Comparison of ENCODE assay signal across 8 mouse cellular contexts in genomic region chr6:142387755-142388271, GRCm38 (mm10). TPM values are rescaled to one million over a fixed set of nuclear protein-coding genes. Genes with fewer than 3 reads are reported as not detected.
DNase-seq lines count a peak whose midpoint lies in the region; ATAC-seq and TF ChIP-seq lines count a peak whose summit lies in the region.

No protein-coding gene starts in this region.

- ATAC-seq in kidney, postnatal 0 days (replicated peaks; ENCODE audit: low FRiP score, low read depth), result no peak
- no peak for ATAC-seq in hindbrain, embryonic 15.5 days (ENCODE audit: low FRiP score, low read depth)

- peaks cover 62% of the 10 kb centered on the region for H3K79me2 ChIP-seq in myocyte (ENCODE audit: control insufficient read depth, insufficient read depth)

- H3K4me3 ChIP-seq in kidney, postnatal 0 days (replicated peaks; ENCODE audit: low read depth, low read length), result peak overlapping the region; percentile 98
- H3K4me3 ChIP-seq in hindbrain, embryonic 15.5 days, result peak overlapping the region; percentile 99
- peak overlapping the region; percentile 57 for H3K4me3 ChIP-seq in myocyte

- no peak overlapping the region for H3K27ac ChIP-seq in kidney, postnatal 0 days
- no peak overlapping the region for H3K27ac ChIP-seq in hindbrain, embryonic 15.5 days (replicated peaks)

- H3K4me1 ChIP-seq in kidney, postnatal 0 days (replicated peaks; ENCODE audit: insufficient read depth, low read length), result 0 out of 2 replicates have a peak, but pooled peaks cover 8% of the 10 kb centered on the region
- H3K4me1 ChIP-seq in hindbrain, embryonic 15.5 days (replicated peaks), result peaks cover 25% of the 10 kb centered on the region

- DNase-seq in kidney, postnatal 0 days (ENCODE audit: low spot score), result peak; percentile 25
- no peak for DNase-seq in kidney, adult 8-10 months
- DNase-seq in brain, embryonic 14.5 days (ENCODE audit: low read depth), result peak; percentile 2
- DNase-seq in thymus, postnatal 36 days, result no peak
- DNase-seq in gastrocnemius, postnatal 10 days, result no peak
- DNase-seq in gastrocnemius, postnatal 14 days, result no peak

- intact Hi-C loops in gastrocnemius, postnatal 14 days (cut with DNase I; ENCODE audit: low total_unique reads), result loop anchor here (5.0 kb wide), 1 partner anchor 41 kb away; the partner anchor contains the start of gene Pyroxd1

- TF ChIP-seq POLR2A in brain, embryonic 14.5 days (IDR thresholded peaks at IDR 0.05; ENCODE audit: borderline replicate concordance, extremely low read depth, insufficient read depth, insufficient read length, poor library complexity, severe bottlenecking), result no peak
- no peak for TF ChIP-seq POLR2A in myocyte (IDR thresholded peaks at IDR 0.05; ENCODE audit: insufficient read length, low read depth)

- WGBS in kidney, postnatal 0 days, result 12% methylated on average over 8 of the region's 8 CpGs
- 23% methylated on average over 8 of the region's 8 CpGs for WGBS in hindbrain, embryonic 15.5 days

- H3K27me3 ChIP-seq in kidney, postnatal 0 days (ENCODE audit: insufficient read depth, low read length), result no peaks in the 10 kb centered on the region
- no peaks in the 10 kb centered on the region for H3K27me3 ChIP-seq in hindbrain, embryonic 15.5 days
- H3K27me3 ChIP-seq in myocyte (ENCODE audit: control insufficient read depth, insufficient read depth, insufficient read length), result no peaks in the 10 kb centered on the region

- peak overlapping the region; percentile 86 for H3ac ChIP-seq in myocyte (ENCODE audit: control insufficient read depth, insufficient read length)

- no peaks in the 10 kb centered on the region for H3K36me3 ChIP-seq in kidney, postnatal 0 days (ENCODE audit: insufficient read depth, low read length)
- H3K36me3 ChIP-seq in hindbrain, embryonic 15.5 days, result no peaks in the 10 kb centered on the region
- H3K36me3 ChIP-seq in myocyte (ENCODE audit: control insufficient read depth, insufficient read depth), result no peaks in the 10 kb centered on the region

- H3K9me3 ChIP-seq in kidney, postnatal 0 days (replicated peaks; ENCODE audit: low read length), result no peaks in the 10 kb centered on the region
- H3K9me3 ChIP-seq in hindbrain, embryonic 15.5 days, result no peaks in the 10 kb centered on the region

- peak overlapping the region; percentile 91 for H3K9ac ChIP-seq in kidney, postnatal 0 days (ENCODE audit: low read depth, low read length)
- H3K9ac ChIP-seq in hindbrain, embryonic 15.5 days, result peak overlapping the region; percentile 83

- H3K4me2 ChIP-seq in kidney, postnatal 0 days (ENCODE audit: low read length), result peak overlapping the region; percentile 80
- peak overlapping the region; percentile 69 for H3K4me2 ChIP-seq in hindbrain, embryonic 15.5 days
- H3K4me2 ChIP-seq in myocyte (ENCODE audit: low read depth), result peak overlapping the region; percentile 89

- TF ChIP-seq CTCF in kidney, postnatal 0 days (IDR thresholded peaks at IDR 0.05; ENCODE audit: low read depth), result no peak
- TF ChIP-seq CTCF in brain, embryonic 14.5 days (IDR thresholded peaks at IDR 0.05; ENCODE audit: borderline replicate concordance, extremely low read depth, insufficient read depth, insufficient read length), result no peak

TF ChIP-seq in myocyte, 11 proteins besides CTCF, POLR2A, EP300 and RAD21:
- TF ChIP-seq REST (IDR thresholded peaks at IDR 0.05; ENCODE audit: insufficient read depth, insufficient read length), result no peak
- no peak for TF ChIP-seq E2F4 (IDR thresholded peaks at IDR 0.05; ENCODE audit: insufficient read depth)
- TF ChIP-seq SRF (IDR thresholded peaks at IDR 0.05; ENCODE audit: control insufficient read depth, insufficient read length, low read depth), result no peak
- TF ChIP-seq TCF12 (IDR thresholded peaks at IDR 0.05; ENCODE audit: insufficient read depth, poor library complexity, severe bottlenecking), result no peak
- no peak for TF ChIP-seq CEBPB (IDR thresholded peaks at IDR 0.05; ENCODE audit: insufficient read depth, poor library complexity, severe bottlenecking)
- TF ChIP-seq MYOG (IDR thresholded peaks at IDR 0.05; ENCODE audit: control insufficient read depth in 1 of 3, insufficient read depth in 1 of 3, insufficient read length in 2 of 3, low read depth in 2 of 3), result no peak
- no peak for TF ChIP-seq USF1 (IDR thresholded peaks at IDR 0.05; ENCODE audit: low read depth)
- no peak for TF ChIP-seq TCF3 (IDR thresholded peaks at IDR 0.05; ENCODE audit: insufficient read length, low read depth)
- no peak for TF ChIP-seq POLR2AphosphoS2 (IDR thresholded peaks at IDR 0.05; ENCODE audit: insufficient read length, low read depth)
- no peak for TF ChIP-seq MYOD1 (IDR thresholded peaks at IDR 0.05; ENCODE audit: control insufficient read depth in 1 of 3, insufficient read length in 2 of 3, low read depth in 2 of 3)
- no peak for TF ChIP-seq MAX (IDR thresholded peaks at IDR 0.05; ENCODE audit: low read depth)

RNA-seq across cellular contexts. Expression of gene Golt1b, which starts 0.8 kb away (rescaled TPM):
- 68.7 and 79.5 TPM in 2 replicates for polyA plus RNA-seq in kidney, postnatal 0 days (2015; fragmentation: Nextera tagmentation; extraction: Ambion mirVana)
- polyA plus RNA-seq in brain, embryonic 14.5 days (2012; rRNA removed), result 25.3 and 32.2 TPM in 2 replicates
- 71.4 and 77.5 TPM in 2 replicates for polyA plus RNA-seq in hindbrain, embryonic 15.5 days (2015; fragmentation: Nextera tagmentation; extraction: Ambion mirVana)
- polyA plus RNA-seq in myocyte (2012; fragmentation: generic; extraction: Trizol), result 22.7 TPM
- 10 to 100 TPM; 22.6 to 25.0 TPM for total RNA-seq in gastrocnemius, postnatal 10 days (2021)
- total RNA-seq in gastrocnemius, postnatal 14 days (2021), result 10 to 100 TPM; 15.3 to 18.3 TPM

RNA-seq across cellular contexts. Expression of gene Recql, which starts 0.9 kb away (rescaled TPM):
- polyA plus RNA-seq in kidney, postnatal 0 days (2015; fragmentation: Nextera tagmentation; extraction: Ambion mirVana), result 14.9 and 17.1 TPM in 2 replicates
- 17.6 and 19.5 TPM in 2 replicates for polyA plus RNA-seq in brain, embryonic 14.5 days (2012; rRNA removed)
- 22.2 and 23.9 TPM in 2 replicates for polyA plus RNA-seq in hindbrain, embryonic 15.5 days (2015; fragmentation: Nextera tagmentation; extraction: Ambion mirVana)
- 8.8 TPM for polyA plus RNA-seq in myocyte (2012; fragmentation: generic; extraction: Trizol)
- total RNA-seq in gastrocnemius, postnatal 10 days (2021), result 1 to 10 TPM; 6.2 to 9.5 TPM
- total RNA-seq in gastrocnemius, postnatal 14 days (2021), result 1 to 10 TPM; 3.9 to 4.9 TPM

RNA-seq across cellular contexts. Expression of gene Spx, which starts 25.4 kb away (rescaled TPM):
- polyA plus RNA-seq in kidney, postnatal 0 days (2015; fragmentation: Nextera tagmentation; extraction: Ambion mirVana), result 0.21 and 0.34 TPM in 2 replicates
- 9.7 and 13.7 TPM in 2 replicates for polyA plus RNA-seq in brain, embryonic 14.5 days (2012; rRNA removed)
- 3.0 and 4.7 TPM in 2 replicates for polyA plus RNA-seq in hindbrain, embryonic 15.5 days (2015; fragmentation: Nextera tagmentation; extraction: Ambion mirVana)
- 0.19 TPM for polyA plus RNA-seq in myocyte (2012; fragmentation: generic; extraction: Trizol)
- not detected for total RNA-seq in gastrocnemius, postnatal 10 days (2021)
- total RNA-seq in gastrocnemius, postnatal 14 days (2021), result under 1 TPM in 1 of 2 experiments, not detected in 1; 0.60 TPM

RNA-seq across cellular contexts. Expression of gene Pyroxd1, which starts 42.4 kb away (rescaled TPM):
- polyA plus RNA-seq in kidney, postnatal 0 days (2015; fragmentation: Nextera tagmentation; extraction: Ambion mirVana), result 21.1 and 24.1 TPM in 2 replicates
- 12.2 and 15.5 TPM in 2 replicates for polyA plus RNA-seq in brain, embryonic 14.5 days (2012; rRNA removed)
- 17.8 and 18.4 TPM in 2 replicates for polyA plus RNA-seq in hindbrain, embryonic 15.5 days (2015; fragmentation: Nextera tagmentation; extraction: Ambion mirVana)
- polyA plus RNA-seq in myocyte (2012; fragmentation: generic; extraction: Trizol), result 4.1 TPM
- 1 to 10 TPM; 7.6 to 8.1 TPM for total RNA-seq in gastrocnemius, postnatal 10 days (2021)
- total RNA-seq in gastrocnemius, postnatal 14 days (2021), result 1 to 10 TPM; 7.3 to 8.3 TPM

Comparison
In these comparisons a context has a peak if more than half of its experiments do, and no peak if none do; other contexts are left out.
1. DNase-seq: peak in kidney, postnatal 0 days (single experiment) and brain, embryonic 14.5 days (single experiment); none in kidney, adult 8-10 months (0 of 2), thymus, postnatal 36 days (0 of 2), gastrocnemius, postnatal 10 days (single experiment) and gastrocnemius, postnatal 14 days (single experiment).
2. Peak in every context shown above with its lines, with median percentiles within 50 percentile points of each other: H3K4me2 ChIP-seq and H3K4me3 ChIP-seq.